Mouse (Mus musculus) embryonic facial prominence, embryonic 12.5 days (tissue): ENCODE results near the gene Incenp. TPM values are rescaled to one million over a fixed set of nuclear protein-coding genes. Genes with fewer than 3 reads are reported as not detected.

ENCODE experiments used
- ATAC-seq: fragments of 200-750 bp; cut with Nextera tagmentation; 2 replicates; pipeline ENCODE4 v1.8.0; 2017; ENCODE audit not compliant: insufficient number of reproducible peaks, insufficient read depth, low FRiP score, low TSS enrichment
- H3K27ac ChIP-seq: fragments of 300-500 bp; sonication (generic); 2 replicates; pipeline ENCODE4 v1.5.1; 2016; ENCODE audit warnings: mild to moderate bottlenecking
- H3K27me3 ChIP-seq: fragments of 300-500 bp; sonication (generic); 2 replicates; pipeline ENCODE4 v1.6.1; 2016; ENCODE audit warnings: mild to moderate bottlenecking, moderate library complexity
- H3K36me3 ChIP-seq: fragments of 300-500 bp; sonication (generic); 2 replicates; pipeline ENCODE4 v1.6.1; 2016; ENCODE audit warnings: mild to moderate bottlenecking
- H3K4me1 ChIP-seq: fragments of 300-500 bp; sonication (generic); 2 replicates; pipeline ENCODE4 v1.6.1; 2016
- H3K4me2 ChIP-seq: fragments of 300-500 bp; sonication (generic); replicated peaks from 2 replicates; pipeline ENCODE4 v1.6.1; 2016; ENCODE audit warnings: mild to moderate bottlenecking, moderate library complexity
- H3K4me3 ChIP-seq: fragments of 300-500 bp; sonication (generic); 2 replicates; pipeline ENCODE4 v1.5.1; 2016; ENCODE audit warnings: mild to moderate bottlenecking
- H3K9ac ChIP-seq: fragments of 300-500 bp; sonication (generic); 2 replicates; pipeline ENCODE4 v1.6.1; 2016; ENCODE audit warnings: mild to moderate bottlenecking, moderate library complexity
- H3K9me3 ChIP-seq: fragments of 300-500 bp; sonication (generic); 2 replicates; pipeline ENCODE4 v1.6.1; 2016; ENCODE audit warnings: mild to moderate bottlenecking, moderate library complexity
- WGBS: fragments of 180-500 bp; shearing (Covaris S2); methylation state at CpG from one replicate; pipeline ENCODE4 v1.1.7; 2016; 5-methylcytosine and 5-hydroxymethylcytosine counted together
- polyA plus RNA-seq: library from polyadenylated mRNA; unstranded; fragments of >200 nt; fragmentation: Nextera tagmentation; extraction: Ambion mirVana; gene quantifications from 2 replicates; pipeline ENCODE4 v1.2.1, GENCODE M21; 2016

Incenp gene
- polyA plus RNA-seq: 129 and 132 TPM in 2 replicates

- Histone ChIP-seq H3K4me3 (peak within 1 kb of the TSS; percentile 72), H3K4me2 (peak within 1 kb of the TSS; percentile 77), H3K36me3 (peaks cover 11% of the 10 kb centered on the region), H3K9me3 (no peaks in the 10 kb centered on the region), H3K9ac (peak within 1 kb of the TSS; percentile 73), H3K27me3 (no peaks in the 10 kb centered on the region), H3K27ac (peak within 1 kb of the TSS; percentile 82), H3K4me1 (peaks cover 22% of the 10 kb centered on the region)
- whole genome bisulfite sequencing: under 1% methylated on average over 58 of the region's 58 CpGs
- peak; percentile 98 for ATAC-seq
These were observed at the start of gene Incenp for GRCm38 (mm10) chr19:9899072-9899779. Incenp (minus strand) TSS chr19:9899551.

GRCm38 (mm10) chr19:9946986-9947385 lies 47.6 kb upstream of the Incenp start:
- no peaks in the 10 kb centered on the region for H3K36me3 ChIP-seq
- WGBS: 79% methylated on average over 3 of the region's 3 CpGs
- no peaks in the 10 kb centered on the region for H3K9me3 ChIP-seq
- no peak for ATAC-seq
- no peak overlapping the region for H3K4me3 ChIP-seq
- H3K4me2 ChIP-seq: no peak overlapping the region
- peaks cover 17% of the 10 kb centered on the region for H3K4me1 ChIP-seq
- H3K27ac ChIP-seq: no peak overlapping the region
- H3K27me3 ChIP-seq: no peaks in the 10 kb centered on the region
- no peak overlapping the region for H3K9ac ChIP-seq

GRCm38 (mm10) chr19:9945800-9946564 lies 46.6 kb upstream of the Incenp start:
- no peak overlapping the region for H3K4me2 ChIP-seq
- peaks cover 17% of the 10 kb centered on the region for H3K4me1 ChIP-seq
- 91% methylated on average over 8 of the region's 8 CpGs for WGBS
- H3K27ac ChIP-seq: no peak overlapping the region
- H3K9ac ChIP-seq: no peak overlapping the region
- H3K4me3 ChIP-seq: no peak overlapping the region
- no peak for ATAC-seq
- no peaks in the 10 kb centered on the region for H3K27me3 ChIP-seq
- H3K9me3 ChIP-seq: no peaks in the 10 kb centered on the region
- no peaks in the 10 kb centered on the region for H3K36me3 ChIP-seq

- Histone ChIP-seq H3K4me2 (no peak overlapping the region), H3K4me3 (no peak overlapping the region), H3K36me3 (no peaks in the 10 kb centered on the region), H3K9ac (no peak overlapping the region), H3K4me1 (peaks cover 22% of the 10 kb centered on the region), H3K27me3 (no peaks in the 10 kb centered on the region), H3K27ac (no peak overlapping the region; the same call in 1 of the 2 replicates), H3K9me3 (no peaks in the 10 kb centered on the region)
- ATAC-seq: no peak; the same call in 1 of the 2 replicates
- WGBS: 42% methylated on average over 10 of the region's 10 CpGs
These were observed 43.5 kb upstream of the Incenp start for GRCm38 (mm10) chr19:9942539-9943533.

- Histone ChIP-seq H3K9ac (no peak overlapping the region), H3K9me3 (no peaks in the 10 kb centered on the region), H3K4me1 (peaks cover 22% of the 10 kb centered on the region), H3K4me2 (no peak overlapping the region), H3K4me3 (no peak overlapping the region), H3K36me3 (no peaks in the 10 kb centered on the region), H3K27ac (no peak overlapping the region), H3K27me3 (no peaks in the 10 kb centered on the region)
- 19% methylated on average over 1 of the region's 1 CpGs for WGBS
- ATAC-seq: no peak
These were observed 42.5 kb upstream of the Incenp start for GRCm38 (mm10) chr19:9941809-9942208.

GRCm38 (mm10) chr19:9940903-9941302 lies 41.6 kb upstream of the Incenp start:
- no peaks in the 10 kb centered on the region for H3K36me3 ChIP-seq
- H3K4me1 ChIP-seq: peaks cover 22% of the 10 kb centered on the region
- ATAC-seq: no peak
- no peak overlapping the region for H3K4me2 ChIP-seq
- H3K4me3 ChIP-seq: no peak overlapping the region
- WGBS: 25% methylated on average over 4 of the region's 4 CpGs
- H3K9ac ChIP-seq: no peak overlapping the region
- no peak overlapping the region for H3K27ac ChIP-seq
- H3K9me3 ChIP-seq: no peaks in the 10 kb centered on the region
- H3K27me3 ChIP-seq: no peaks in the 10 kb centered on the region

- ATAC-seq: no peak
- Histone ChIP-seq H3K9ac (no peak overlapping the region), H3K9me3 (no peaks in the 10 kb centered on the region), H3K27me3 (no peaks in the 10 kb centered on the region), H3K36me3 (no peaks in the 10 kb centered on the region), H3K4me2 (no peak overlapping the region), H3K4me3 (no peak overlapping the region), H3K27ac (no peak overlapping the region), H3K4me1 (peaks cover 22% of the 10 kb centered on the region)
- WGBS: 49% methylated on average over 7 of the region's 7 CpGs
These were observed 40.5 kb upstream of the Incenp start for GRCm38 (mm10) chr19:9939841-9940240.

GRCm38 (mm10) chr19:9938824-9939303 lies 39.5 kb upstream of the Incenp start:
- Histone ChIP-seq H3K4me2 (no peak overlapping the region), H3K4me1 (peaks cover 15% of the 10 kb centered on the region), H3K9ac (no peak overlapping the region), H3K27me3 (no peaks in the 10 kb centered on the region), H3K27ac (no peak overlapping the region), H3K9me3 (no peaks in the 10 kb centered on the region), H3K4me3 (no peak overlapping the region), H3K36me3 (no peaks in the 10 kb centered on the region)
- no peak for ATAC-seq
- WGBS: 65% methylated on average over 13 of the region's 13 CpGs

GRCm38 (mm10) chr19:9938156-9938823 lies 38.9 kb upstream of the Incenp start:
- Histone ChIP-seq H3K27ac (no peak overlapping the region), H3K4me2 (no peak overlapping the region), H3K4me1 (peaks cover 14% of the 10 kb centered on the region), H3K9me3 (no peaks in the 10 kb centered on the region), H3K27me3 (no peaks in the 10 kb centered on the region), H3K36me3 (no peaks in the 10 kb centered on the region), H3K4me3 (no peak overlapping the region), H3K9ac (no peak overlapping the region)
- WGBS: 79% methylated on average over 6 of the region's 6 CpGs
- no peak for ATAC-seq

GRCm38 (mm10) chr19:9937428-9937827 lies 38.1 kb upstream of the Incenp start:
- Histone ChIP-seq H3K36me3 (no peaks in the 10 kb centered on the region), H3K4me2 (no peak overlapping the region), H3K4me1 (peaks cover 6% of the 10 kb centered on the region; the same call in 1 of the 2 replicates), H3K9ac (no peak overlapping the region), H3K27ac (no peak overlapping the region), H3K9me3 (no peaks in the 10 kb centered on the region), H3K27me3 (no peaks in the 10 kb centered on the region), H3K4me3 (no peak overlapping the region)
- 74% methylated on average over 5 of the region's 5 CpGs for WGBS
- ATAC-seq: no peak

- no peaks in the 10 kb centered on the region for H3K27me3 ChIP-seq
- H3K9me3 ChIP-seq: no peaks in the 10 kb centered on the region
- H3K9ac ChIP-seq: no peak overlapping the region
- H3K36me3 ChIP-seq: no peaks in the 10 kb centered on the region
- WGBS: 56% methylated on average over 5 of the region's 5 CpGs
- H3K4me1 ChIP-seq: 0 out of 2 replicates have a peak, but pooled peaks cover 5% of the 10 kb centered on the region
- no peak overlapping the region for H3K27ac ChIP-seq
- H3K4me2 ChIP-seq: no peak overlapping the region
- no peak for ATAC-seq
- no peak overlapping the region for H3K4me3 ChIP-seq
These were observed 37.2 kb upstream of the Incenp start for GRCm38 (mm10) chr19:9936579-9936978.
